Mouse (Mus musculus): Measurements from ENCODE around the gene Lrrc8c. TPM values are rescaled to one million over a fixed set of nuclear protein-coding genes. Genes with fewer than 3 reads are reported as not detected.

The Lrrc8c gene
- polyA plus RNA-seq, 1 experiment from 2014 or later, result 26.5 TPM

- Histone ChIP-seq H3K4me1 (peaks cover 30% of the 10 kb centered on the region), H3K9ac (no peak overlapping the region), H3K27ac (peak overlapping the region; percentile 91), H3K4me2 (peak overlapping the region; percentile 8; the same call in 1 of the 2 replicates), H3K9me3 (no peaks in the 10 kb centered on the region), H3K27me3 (no peaks in the 10 kb centered on the region), H3K4me3 (no peak overlapping the region), H3K36me3 (no peaks in the 10 kb centered on the region)
- peak; percentile 76 for ATAC-seq (ENCODE audit: borderline replicate concordance, extremely low read depth, low FRiP score, low TSS enrichment)
- 11% methylated on average over 5 of the region's 5 CpGs for WGBS
These were observed 67.5 kb downstream of the Lrrc8c start for GRCm38 (mm10) chr5:105586655-105587054.

- H3K27me3 ChIP-seq, result no peaks in the 10 kb centered on the region
- peak overlapping the region; percentile 91 for H3K27ac ChIP-seq
- WGBS, result 43% methylated on average over 6 of the region's 6 CpGs
- H3K9me3 ChIP-seq, result no peaks in the 10 kb centered on the region
- H3K36me3 ChIP-seq, result no peaks in the 10 kb centered on the region
- H3K4me1 ChIP-seq, result peaks cover 30% of the 10 kb centered on the region
- no peak overlapping the region for H3K4me2 ChIP-seq
- H3K4me3 ChIP-seq, result no peak overlapping the region
- ATAC-seq (ENCODE audit: borderline replicate concordance, extremely low read depth, low FRiP score, low TSS enrichment), result no peak
- no peak overlapping the region for H3K9ac ChIP-seq
These were observed 68.3 kb downstream of the Lrrc8c start for GRCm38 (mm10) chr5:105587471-105587870.

- no peaks in the 10 kb centered on the region for H3K27me3 ChIP-seq
- H3K27ac ChIP-seq, result no peak overlapping the region
- no peaks in the 10 kb centered on the region for H3K36me3 ChIP-seq
- H3K4me3 ChIP-seq, result no peak overlapping the region
- 67% methylated on average over 4 of the region's 4 CpGs for WGBS
- no peak for ATAC-seq (ENCODE audit: borderline replicate concordance, extremely low read depth, low FRiP score, low TSS enrichment)
- no peak overlapping the region for H3K9ac ChIP-seq
- no peaks in the 10 kb centered on the region for H3K9me3 ChIP-seq
- no peak overlapping the region for H3K4me2 ChIP-seq
- H3K4me1 ChIP-seq, result peaks cover 30% of the 10 kb centered on the region
These were observed 69.5 kb downstream of the Lrrc8c start for GRCm38 (mm10) chr5:105588683-105589082.

GRCm38 (mm10) chr5:105589119-105589518, 69.9 kb downstream of the Lrrc8c start:
- no peak overlapping the region for H3K9ac ChIP-seq
- ATAC-seq (ENCODE audit: borderline replicate concordance, extremely low read depth, low FRiP score, low TSS enrichment), result no peak
- 61% methylated on average over 3 of the region's 3 CpGs for WGBS

GRCm38 (mm10) chr5:105592396-105592795, 73.2 kb downstream of the Lrrc8c start:
- H3K4me2 ChIP-seq, result no peak overlapping the region
- H3K4me3 ChIP-seq, result no peak overlapping the region
- no peak overlapping the region for H3K9ac ChIP-seq
- H3K27me3 ChIP-seq, result no peaks in the 10 kb centered on the region
- 70% methylated on average over 4 of the region's 4 CpGs for WGBS
- H3K4me1 ChIP-seq, result peaks cover 5% of the 10 kb centered on the region
- H3K36me3 ChIP-seq, result no peaks in the 10 kb centered on the region
- no peak overlapping the region for H3K27ac ChIP-seq
- ATAC-seq (ENCODE audit: borderline replicate concordance, extremely low read depth, low FRiP score, low TSS enrichment), result no peak
- H3K9me3 ChIP-seq, result no peaks in the 10 kb centered on the region

More at GRCm38 (mm10) chr5:105589119-105589518, 69.9 kb downstream of the Lrrc8c start:
- Histone ChIP-seq H3K9me3 (no peaks in the 10 kb centered on the region), H3K27ac (no peak overlapping the region), H3K4me1 (peaks cover 30% of the 10 kb centered on the region), H3K4me2 (no peak overlapping the region), H3K4me3 (no peak overlapping the region), H3K36me3 (no peaks in the 10 kb centered on the region), H3K27me3 (no peaks in the 10 kb centered on the region)

- H3K4me1 ChIP-seq, result no peaks in the 10 kb centered on the region
- WGBS, result 83% methylated on average over 9 of the region's 9 CpGs
- H3K9me3 ChIP-seq, result no peaks in the 10 kb centered on the region
- H3K36me3 ChIP-seq, result no peaks in the 10 kb centered on the region
- H3K27me3 ChIP-seq, result no peaks in the 10 kb centered on the region
- no peak overlapping the region for H3K27ac ChIP-seq
- H3K4me3 ChIP-seq, result no peak overlapping the region
- ATAC-seq (ENCODE audit: borderline replicate concordance, extremely low read depth, low FRiP score, low TSS enrichment), result no peak
- no peak overlapping the region for H3K9ac ChIP-seq
- H3K4me2 ChIP-seq, result no peak overlapping the region
These were observed 74.4 kb downstream of the Lrrc8c start for GRCm38 (mm10) chr5:105593630-105594029.

- H3K9me3 ChIP-seq, result no peaks in the 10 kb centered on the region
- ATAC-seq (ENCODE audit: borderline replicate concordance, extremely low read depth, low FRiP score, low TSS enrichment), result no peak
- H3K4me1 ChIP-seq, result no peaks in the 10 kb centered on the region
- H3K9ac ChIP-seq, result no peak overlapping the region
- H3K36me3 ChIP-seq, result no peaks in the 10 kb centered on the region
- no peak overlapping the region for H3K4me2 ChIP-seq
- 72% methylated on average over 9 of the region's 9 CpGs for WGBS
- H3K27me3 ChIP-seq, result no peaks in the 10 kb centered on the region
- no peak overlapping the region for H3K4me3 ChIP-seq
- peak overlapping the region; percentile 45 for H3K27ac ChIP-seq
These were observed 79.7 kb downstream of the Lrrc8c start for GRCm38 (mm10) chr5:105598866-105599265.

GRCm38 (mm10) chr5:105599315-105599714, 80.1 kb downstream of the Lrrc8c start:
- no peaks in the 10 kb centered on the region for H3K36me3 ChIP-seq
- ATAC-seq (ENCODE audit: borderline replicate concordance, extremely low read depth, low FRiP score, low TSS enrichment), result no peak
- H3K4me3 ChIP-seq, result no peak overlapping the region
- H3K27me3 ChIP-seq, result no peaks in the 10 kb centered on the region
- H3K27ac ChIP-seq, result peak overlapping the region; percentile 45
- H3K4me2 ChIP-seq, result no peak overlapping the region
- no peaks in the 10 kb centered on the region for H3K4me1 ChIP-seq
- H3K9ac ChIP-seq, result no peak overlapping the region
- no peaks in the 10 kb centered on the region for H3K9me3 ChIP-seq
- WGBS, result 55% methylated on average over 4 of the region's 4 CpGs

- no peak for ATAC-seq (ENCODE audit: borderline replicate concordance, extremely low read depth, low FRiP score, low TSS enrichment)
- no peak overlapping the region for H3K4me2 ChIP-seq
- no peaks in the 10 kb centered on the region for H3K4me1 ChIP-seq
- H3K4me3 ChIP-seq, result no peak overlapping the region
- no peak overlapping the region for H3K9ac ChIP-seq
- H3K27ac ChIP-seq, result no peak overlapping the region
- H3K27me3 ChIP-seq, result no peaks in the 10 kb centered on the region
- no peaks in the 10 kb centered on the region for H3K36me3 ChIP-seq
- WGBS, result 72% methylated on average over 4 of the region's 5 CpGs
- H3K9me3 ChIP-seq, result no peaks in the 10 kb centered on the region
These were observed 81.8 kb downstream of the Lrrc8c start for GRCm38 (mm10) chr5:105600998-105601397.

- no peaks in the 10 kb centered on the region for H3K27me3 ChIP-seq
- H3K27ac ChIP-seq, result no peak overlapping the region
- no peak for ATAC-seq (ENCODE audit: borderline replicate concordance, extremely low read depth, low FRiP score, low TSS enrichment)
- peaks cover 12% of the 10 kb centered on the region for H3K36me3 ChIP-seq
- 67% methylated on average over 9 of the region's 9 CpGs for WGBS
- H3K4me2 ChIP-seq, result no peak overlapping the region
- no peaks in the 10 kb centered on the region for H3K9me3 ChIP-seq
- no peak overlapping the region for H3K4me3 ChIP-seq
- no peak overlapping the region for H3K9ac ChIP-seq
- no peaks in the 10 kb centered on the region for H3K4me1 ChIP-seq
These were observed 83.4 kb downstream of the Lrrc8c start for GRCm38 (mm10) chr5:105602585-105602984.

GRCm38 (mm10) chr5:105605736-105606135, 86.5 kb downstream of the Lrrc8c start:
- 78% methylated on average over 9 of the region's 9 CpGs for WGBS
- Histone ChIP-seq H3K4me3 (no peak overlapping the region), H3K4me2 (no peak overlapping the region), H3K4me1 (no peaks in the 10 kb centered on the region), H3K9me3 (no peaks in the 10 kb centered on the region), H3K9ac (no peak overlapping the region), H3K27ac (no peak overlapping the region), H3K36me3 (peaks cover 22% of the 10 kb centered on the region), H3K27me3 (no peaks in the 10 kb centered on the region)
- no peak for ATAC-seq (ENCODE audit: borderline replicate concordance, extremely low read depth, low FRiP score, low TSS enrichment)

- ATAC-seq (ENCODE audit: borderline replicate concordance, extremely low read depth, low FRiP score, low TSS enrichment), result peak; percentile 52; the same call in 1 of the 2 replicates
- Histone ChIP-seq H3K9me3 (no peaks in the 10 kb centered on the region), H3K27me3 (no peaks in the 10 kb centered on the region), H3K4me3 (no peak overlapping the region), H3K27ac (no peak overlapping the region), H3K4me1 (peaks cover 4% of the 10 kb centered on the region; the same call in 1 of the 2 replicates), H3K9ac (no peak overlapping the region), H3K4me2 (no peak overlapping the region), H3K36me3 (peaks cover 22% of the 10 kb centered on the region)
- WGBS, result 63% methylated on average over 12 of the region's 12 CpGs
These were observed 90.5 kb downstream of the Lrrc8c start for GRCm38 (mm10) chr5:105609683-105610082.

GRCm38 (mm10) chr5:105613002-105613401, 93.8 kb downstream of the Lrrc8c start:
- Histone ChIP-seq H3K9me3 (no peaks in the 10 kb centered on the region), H3K4me2 (no peak overlapping the region), H3K4me1 (peaks cover 4% of the 10 kb centered on the region; the same call in 1 of the 2 replicates), H3K36me3 (peaks cover 5% of the 10 kb centered on the region), H3K27me3 (no peaks in the 10 kb centered on the region), H3K27ac (0 out of 2 replicates have a peak overlapping the region, but pooled peaks have one; percentile 16), H3K4me3 (no peak overlapping the region), H3K9ac (no peak overlapping the region)
- ATAC-seq (ENCODE audit: borderline replicate concordance, extremely low read depth, low FRiP score, low TSS enrichment), result no peak
- whole genome bisulfite sequencing, result 35% methylated on average over 9 of the region's 9 CpGs
